Mouse (Mus musculus): ENCODE results near the gene Osbpl6. TPM values are rescaled to one million over a fixed set of nuclear protein-coding genes. Genes with fewer than 3 reads are reported as not detected.

The Osbpl6 gene
- polyA plus RNA-seq, 1 experiment from 2014 or later: 9.9 TPM

- Histone ChIP-seq H3K4me3 (replicated peaks; ENCODE audit: low read length) (no peak overlapping the region), H3K9ac (ENCODE audit: low read length) (no peak overlapping the region), H3K27ac (ENCODE audit: low read length) (no peak overlapping the region), H3K9me3 (replicated peaks; ENCODE audit: control insufficient read depth, low read length) (no peaks in the 10 kb centered on the region), H3K36me3 (ENCODE audit: control insufficient read depth, insufficient read depth, low read length) (no peaks in the 10 kb centered on the region), H3K4me1 (ENCODE audit: control insufficient read depth, insufficient read depth, low read length) (no peaks in the 10 kb centered on the region), H3K27me3 (ENCODE audit: control insufficient read depth, insufficient read depth, low read length) (no peaks in the 10 kb centered on the region), H3K4me2 (ENCODE audit: low read depth, low read length) (no peak overlapping the region)
- no peak for ATAC-seq (ENCODE audit: insufficient read depth, low FRiP score)
- 69% methylated on average over 7 of the region's 7 CpGs for WGBS
Measured at GRCm38 (mm10) chr2:76435667-76436239, 29.4 kb downstream of the Osbpl6 start.

- Histone ChIP-seq H3K36me3 (ENCODE audit: control insufficient read depth, insufficient read depth, low read length) (no peaks in the 10 kb centered on the region), H3K27me3 (ENCODE audit: control insufficient read depth, insufficient read depth, low read length) (no peaks in the 10 kb centered on the region), H3K4me1 (ENCODE audit: control insufficient read depth, insufficient read depth, low read length) (no peaks in the 10 kb centered on the region), H3K4me2 (ENCODE audit: low read depth, low read length) (no peak overlapping the region), H3K4me3 (replicated peaks; ENCODE audit: low read length) (no peak overlapping the region), H3K9ac (ENCODE audit: low read length) (no peak overlapping the region), H3K27ac (ENCODE audit: low read length) (no peak overlapping the region), H3K9me3 (replicated peaks; ENCODE audit: control insufficient read depth, low read length) (no peaks in the 10 kb centered on the region)
- 77% methylated on average over 2 of the region's 2 CpGs for WGBS
- no peak for ATAC-seq (ENCODE audit: insufficient read depth, low FRiP score)
Measured at GRCm38 (mm10) chr2:76437372-76437771, 31.1 kb downstream of the Osbpl6 start.

- H3K4me2 ChIP-seq (ENCODE audit: low read depth, low read length): no peak overlapping the region
- no peaks in the 10 kb centered on the region for H3K27me3 ChIP-seq (ENCODE audit: control insufficient read depth, insufficient read depth, low read length)
- WGBS: 33% methylated on average over 2 of the region's 2 CpGs
- no peak for ATAC-seq (ENCODE audit: insufficient read depth, low FRiP score)
- H3K36me3 ChIP-seq (ENCODE audit: control insufficient read depth, insufficient read depth, low read length): no peaks in the 10 kb centered on the region
- no peaks in the 10 kb centered on the region for H3K4me1 ChIP-seq (ENCODE audit: control insufficient read depth, insufficient read depth, low read length)
- H3K27ac ChIP-seq (ENCODE audit: low read length): no peak overlapping the region
- no peak overlapping the region for H3K4me3 ChIP-seq (replicated peaks; ENCODE audit: low read length)
- no peaks in the 10 kb centered on the region for H3K9me3 ChIP-seq (replicated peaks; ENCODE audit: control insufficient read depth, low read length)
- H3K9ac ChIP-seq (ENCODE audit: low read length): no peak overlapping the region
Measured at GRCm38 (mm10) chr2:76439540-76439939, 33.2 kb downstream of the Osbpl6 start.

- H3K4me1 ChIP-seq (ENCODE audit: control insufficient read depth, insufficient read depth, low read length): no peaks in the 10 kb centered on the region
- H3K27ac ChIP-seq (ENCODE audit: low read length): no peak overlapping the region
- no peaks in the 10 kb centered on the region for H3K27me3 ChIP-seq (ENCODE audit: control insufficient read depth, insufficient read depth, low read length)
- no peak overlapping the region for H3K4me3 ChIP-seq (replicated peaks; ENCODE audit: low read length)
- ATAC-seq (ENCODE audit: insufficient read depth, low FRiP score): no peak
- no peaks in the 10 kb centered on the region for H3K9me3 ChIP-seq (replicated peaks; ENCODE audit: control insufficient read depth, low read length)
- WGBS: 36% methylated on average over 3 of the region's 3 CpGs
- H3K9ac ChIP-seq (ENCODE audit: low read length): no peak overlapping the region
- H3K36me3 ChIP-seq (ENCODE audit: control insufficient read depth, insufficient read depth, low read length): no peaks in the 10 kb centered on the region
- no peak overlapping the region for H3K4me2 ChIP-seq (ENCODE audit: low read depth, low read length)
Measured at GRCm38 (mm10) chr2:76442086-76442485, 35.8 kb downstream of the Osbpl6 start.

- Histone ChIP-seq H3K4me2 (ENCODE audit: low read depth, low read length) (no peak overlapping the region), H3K4me1 (ENCODE audit: control insufficient read depth, insufficient read depth, low read length) (no peaks in the 10 kb centered on the region), H3K4me3 (replicated peaks; ENCODE audit: low read length) (no peak overlapping the region), H3K9ac (ENCODE audit: low read length) (no peak overlapping the region), H3K36me3 (ENCODE audit: control insufficient read depth, insufficient read depth, low read length) (no peaks in the 10 kb centered on the region), H3K27me3 (ENCODE audit: control insufficient read depth, insufficient read depth, low read length) (no peaks in the 10 kb centered on the region), H3K9me3 (replicated peaks; ENCODE audit: control insufficient read depth, low read length) (no peaks in the 10 kb centered on the region), H3K27ac (ENCODE audit: low read length) (no peak overlapping the region)
- WGBS: 78% methylated on average over 6 of the region's 6 CpGs
- no peak for ATAC-seq (ENCODE audit: insufficient read depth, low FRiP score)
Measured at GRCm38 (mm10) chr2:76449836-76450355, 43.6 kb downstream of the Osbpl6 start.

DNA sequence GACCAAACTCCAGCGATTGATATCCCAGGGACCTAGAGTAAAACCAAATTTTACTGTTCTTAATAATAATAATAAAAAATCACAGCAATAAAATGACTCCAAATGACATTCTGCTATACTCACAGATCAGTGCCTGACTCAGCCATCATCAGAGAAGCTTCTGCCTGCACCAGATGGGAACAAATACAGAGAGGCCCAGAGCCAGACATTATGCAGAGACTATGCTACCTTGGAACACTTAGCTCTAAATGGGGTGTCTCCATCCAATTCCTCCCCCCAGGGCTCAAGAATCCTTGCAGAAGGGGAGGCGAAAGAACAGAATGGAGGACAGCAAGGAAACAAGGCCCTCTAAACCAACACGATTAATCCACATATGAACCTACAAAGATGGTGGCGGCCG is 60.4 kb downstream of the Osbpl6 start:
- no peak for ATAC-seq (ENCODE audit: insufficient read depth, low FRiP score)
- H3K9me3 ChIP-seq (replicated peaks; ENCODE audit: control insufficient read depth, low read length): no peaks in the 10 kb centered on the region
- H3K27me3 ChIP-seq (ENCODE audit: control insufficient read depth, insufficient read depth, low read length): no peaks in the 10 kb centered on the region
- no peak overlapping the region for H3K9ac ChIP-seq (ENCODE audit: low read length)
- no peaks in the 10 kb centered on the region for H3K36me3 ChIP-seq (ENCODE audit: control insufficient read depth, insufficient read depth, low read length)
- 94% methylated on average over 5 of the region's 5 CpGs for WGBS
- H3K4me3 ChIP-seq (replicated peaks; ENCODE audit: low read length): no peak overlapping the region
- no peak overlapping the region for H3K27ac ChIP-seq (ENCODE audit: low read length)
- H3K4me2 ChIP-seq (ENCODE audit: low read depth, low read length): no peak overlapping the region
- H3K4me1 ChIP-seq (ENCODE audit: control insufficient read depth, insufficient read depth, low read length): no peaks in the 10 kb centered on the region

DNA sequence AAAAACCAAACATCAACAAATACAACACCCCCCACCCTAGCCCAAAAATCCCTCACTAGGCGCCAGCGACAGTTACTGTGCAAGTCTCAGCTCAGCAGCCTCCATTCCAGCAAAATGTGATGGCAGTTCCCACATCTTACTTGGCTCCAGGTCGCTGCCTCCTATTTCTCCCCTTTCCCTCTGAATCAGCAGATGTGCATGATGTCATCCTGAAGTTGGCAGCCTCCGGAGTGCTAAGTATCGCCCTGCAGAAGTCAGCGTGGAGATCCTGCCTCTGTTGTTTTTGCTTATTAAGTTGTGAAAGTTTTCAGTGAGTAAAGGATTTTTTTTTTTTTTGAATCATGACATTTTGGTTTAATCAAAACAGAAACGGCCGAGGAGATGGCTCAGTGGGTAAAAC is 61.9 kb downstream of the Osbpl6 start:
- Histone ChIP-seq H3K36me3 (ENCODE audit: control insufficient read depth, insufficient read depth, low read length) (no peaks in the 10 kb centered on the region), H3K27me3 (ENCODE audit: control insufficient read depth, insufficient read depth, low read length) (no peaks in the 10 kb centered on the region), H3K4me2 (ENCODE audit: low read depth, low read length) (no peak overlapping the region), H3K4me1 (ENCODE audit: control insufficient read depth, insufficient read depth, low read length) (no peaks in the 10 kb centered on the region), H3K9ac (ENCODE audit: low read length) (no peak overlapping the region), H3K9me3 (replicated peaks; ENCODE audit: control insufficient read depth, low read length) (no peaks in the 10 kb centered on the region), H3K27ac (ENCODE audit: low read length) (no peak overlapping the region), H3K4me3 (replicated peaks; ENCODE audit: low read length) (no peak overlapping the region)
- ATAC-seq (ENCODE audit: insufficient read depth, low FRiP score): no peak
- WGBS: 52% methylated on average over 8 of the region's 8 CpGs

DNA sequence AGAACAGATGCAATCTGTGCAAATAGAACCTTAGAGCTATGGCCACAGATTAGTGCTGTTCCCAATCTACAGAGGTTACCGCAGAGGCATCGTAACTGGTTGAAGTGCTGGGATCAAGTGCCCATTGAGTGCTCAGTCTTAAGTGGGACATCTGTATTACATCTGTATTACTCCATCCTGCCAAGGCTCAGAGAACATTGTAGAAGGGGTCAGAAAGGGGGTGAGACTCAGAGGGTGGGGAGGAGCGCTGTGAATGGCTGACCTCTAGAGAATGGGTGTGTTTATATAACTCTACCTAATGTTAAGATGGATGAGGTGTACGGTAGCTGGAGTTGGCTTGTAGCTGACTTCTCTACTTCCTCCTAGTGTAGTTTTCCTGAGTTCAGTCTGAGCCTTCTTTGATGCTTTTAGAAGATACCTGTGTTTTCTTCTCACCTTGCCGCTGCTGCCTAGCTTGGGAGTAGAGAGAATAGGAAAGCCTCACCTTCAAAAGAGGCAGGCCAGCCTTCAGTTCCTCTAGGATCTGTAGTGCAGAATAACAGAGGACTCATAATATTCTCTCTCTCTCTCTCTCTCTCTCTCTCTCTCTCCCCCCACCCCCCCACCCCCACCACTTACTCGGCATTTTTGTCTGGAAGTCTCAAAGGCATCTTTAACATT is 62.9 kb downstream of the Osbpl6 start:
- 50% methylated on average over 6 of the region's 6 CpGs for WGBS
- no peaks in the 10 kb centered on the region for H3K36me3 ChIP-seq (ENCODE audit: control insufficient read depth, insufficient read depth, low read length)
- no peak overlapping the region for H3K4me2 ChIP-seq (ENCODE audit: low read depth, low read length)
- no peak overlapping the region for H3K4me3 ChIP-seq (replicated peaks; ENCODE audit: low read length)
- no peak; the same call in 1 of the 2 replicates for ATAC-seq (ENCODE audit: insufficient read depth, low FRiP score)
- no peak overlapping the region for H3K9ac ChIP-seq (ENCODE audit: low read length)
- no peaks in the 10 kb centered on the region for H3K27me3 ChIP-seq (ENCODE audit: control insufficient read depth, insufficient read depth, low read length)
- no peaks in the 10 kb centered on the region for H3K9me3 ChIP-seq (replicated peaks; ENCODE audit: control insufficient read depth, low read length)
- H3K4me1 ChIP-seq (ENCODE audit: control insufficient read depth, insufficient read depth, low read length): no peaks in the 10 kb centered on the region
- H3K27ac ChIP-seq (ENCODE audit: low read length): no peak overlapping the region

GRCm38 (mm10) chr2:76469751-76470099 is 63.4 kb downstream of the Osbpl6 start:
- no peak overlapping the region for H3K4me3 ChIP-seq (replicated peaks; ENCODE audit: low read length)
- H3K9ac ChIP-seq (ENCODE audit: low read length): no peak overlapping the region
- ATAC-seq (ENCODE audit: insufficient read depth, low FRiP score): no peak
- no peak overlapping the region for H3K27ac ChIP-seq (ENCODE audit: low read length)
- H3K36me3 ChIP-seq (ENCODE audit: control insufficient read depth, insufficient read depth, low read length): no peaks in the 10 kb centered on the region
- H3K9me3 ChIP-seq (replicated peaks; ENCODE audit: control insufficient read depth, low read length): no peaks in the 10 kb centered on the region
- no peaks in the 10 kb centered on the region for H3K4me1 ChIP-seq (ENCODE audit: control insufficient read depth, insufficient read depth, low read length)
- H3K27me3 ChIP-seq (ENCODE audit: control insufficient read depth, insufficient read depth, low read length): no peaks in the 10 kb centered on the region
- WGBS: 66% methylated on average over 8 of the region's 8 CpGs
- no peak overlapping the region for H3K4me2 ChIP-seq (ENCODE audit: low read depth, low read length)
